Mouse (Mus musculus) adrenal gland, adult 2 months (tissue): ENCODE data around the gene Slc39a11. TPM values are rescaled to one million over a fixed set of nuclear protein-coding genes. Genes with fewer than 3 reads are reported as not detected.

Source experiments
- polyA plus RNA-seq: library from polyadenylated mRNA; depleted of rRNA; stranded (reverse); fragments of >200 nt; gene quantifications from 2 replicates; pipeline ENCODE4 v1.2.3, GENCODE M21; 2012; rRNA removed
- total RNA-seq, 2 experiments: library from RNA; stranded (reverse); gene quantifications; 2 replicates each; pipeline ENCODE4 v1.2.3; 2021

Gene Slc39a11
- total and polyA plus RNA-seq, 3 experiments = 22.9 to 34.4 (median 31.5) TPM

Other genes starting within 250 kb of the Slc39a11 start
- gene Sstr2, start 30.7 kb downstream of the Slc39a11 start, total RNA-seq = 1 to 10 TPM; 3.2 to 4.7 TPM
- 2.4 and 2.5 TPM in 2 replicates for gene Sstr2, start 30.7 kb downstream of the Slc39a11 start, polyA plus RNA-seq
- 10 to 100 TPM; 37.8 to 48.0 TPM for gene Cog1, start 910 bp downstream of the Slc39a11 start, total RNA-seq
- 57.8 and 60.2 TPM in 2 replicates for gene Cog1, start 910 bp downstream of the Slc39a11 start, polyA plus RNA-seq
- 10 to 100 TPM; 34.4 to 35.9 TPM for gene Fam104a, start 34.1 kb upstream of the Slc39a11 start, total RNA-seq
- 52.0 and 52.3 TPM in 2 replicates for gene Fam104a, start 34.1 kb upstream of the Slc39a11 start, polyA plus RNA-seq
- gene D11Wsu47e, start 34.3 kb upstream of the Slc39a11 start, total RNA-seq = 10 to 100 TPM; 13.4 to 17.8 TPM
- 3.2 and 4.0 TPM in 2 replicates for gene D11Wsu47e, start 34.3 kb upstream of the Slc39a11 start, polyA plus RNA-seq
- gene Cpsf4l, start 59.9 kb upstream of the Slc39a11 start, total RNA-seq = 1 to 10 TPM in 1 of 2 experiments, under 1 TPM in 1; 0.46 to 1.2 TPM
- 0.09 TPM in 1 of 2 replicates, not detected in the other for gene Cpsf4l, start 59.9 kb upstream of the Slc39a11 start, polyA plus RNA-seq
- 100 to 1,000 TPM in 1 of 2 experiments, 10 to 100 TPM in 1; 96.8 to 142 TPM for gene Cdc42ep4, start 101.8 kb upstream of the Slc39a11 start, total RNA-seq
- 155 and 228 TPM in 2 replicates for gene Cdc42ep4, start 101.8 kb upstream of the Slc39a11 start, polyA plus RNA-seq